Mouse (Mus musculus) myocyte (in vitro differentiated cells): ENCODE results near the gene Spdye4b.

ENCODE experiments used
- E2F4 ChIP-seq: IDR thresholded peaks from one replicate; pipeline ENCODE4 v1.6.1; 2011; ENCODE audit warnings: mild to moderate bottlenecking, control low read depth, moderate library complexity; ENCODE audit not compliant: insufficient read depth
- POLR2A ChIP-seq: IDR thresholded peaks from one replicate; pipeline ENCODE4 v1.6.1; 2011; ENCODE audit warnings: low read depth, mild to moderate bottlenecking, control low read depth, moderate library complexity; ENCODE audit not compliant: insufficient read length
- POLR2AphosphoS2 ChIP-seq: IDR thresholded peaks from one replicate; pipeline ENCODE4 v1.6.1; 2011; ENCODE audit warnings: low read depth, control low read depth; ENCODE audit not compliant: insufficient read length
- TCF12 ChIP-seq: IDR thresholded peaks from one replicate; pipeline ENCODE4 v1.6.1; 2011; ENCODE audit warnings: mild to moderate bottlenecking, control low read depth; ENCODE audit not compliant: poor library complexity, insufficient read depth, severe bottlenecking
- USF1 ChIP-seq: IDR thresholded peaks from one replicate; pipeline ENCODE4 v1.6.1; 2011; ENCODE audit warnings: low read depth, mild to moderate bottlenecking, control low read depth, moderate library complexity

GRCm38 (mm10) chr5:143253881-143254486 is 73.2 kb downstream of the Spdye4b start:
- TF ChIP-seq POLR2A (no peak), POLR2AphosphoS2 (no peak), E2F4 (no peak), TCF12 (no peak), USF1 (no peak)
